Mouse (Mus musculus) testis, adult 2 months (tissue): Measurements from ENCODE around the gene Mast4. TPM values are rescaled to one million over a fixed set of nuclear protein-coding genes. Genes with fewer than 3 reads are reported as not detected.
A peak's percentile ranks its signal among the peaks of the same experiment; 100 is the strongest.

Source experiments
- H3K27ac ChIP-seq: fragments of 200-500 bp; 2 replicates; pipeline ENCODE4 v1.5.1; 2012; ENCODE audit warnings: low read depth, low read length; ENCODE audit not compliant: control insufficient read depth, insufficient read depth
- H3K27me3 ChIP-seq: fragments of 200-500 bp; 2 replicates; pipeline ENCODE4 v1.6.1; 2012; ENCODE audit warnings: mild to moderate bottlenecking, low read length, moderate library complexity; ENCODE audit not compliant: control insufficient read depth, insufficient read depth
- H3K36me3 ChIP-seq: fragments of 200-500 bp; 2 replicates; pipeline ENCODE4 v1.6.1; 2012; ENCODE audit warnings: mild to moderate bottlenecking, low read length; ENCODE audit not compliant: control insufficient read depth, insufficient read depth
- H3K4me1 ChIP-seq: fragments of 200-500 bp; 2 replicates; pipeline ENCODE4 v1.6.1; 2012; ENCODE audit warnings: low read length; ENCODE audit not compliant: control insufficient read depth, insufficient read depth
- H3K4me3 ChIP-seq: fragments of 200-500 bp; 2 replicates; pipeline ENCODE4 v1.5.1; 2012; ENCODE audit warnings: low read depth, mild to moderate bottlenecking, low read length, moderate library complexity, mixed read lengths; ENCODE audit not compliant: control insufficient read depth
- CTCF ChIP-seq: fragments of 200-500 bp; IDR thresholded peaks from 2 replicates; pipeline ENCODE4 v1.5.1; 2012; ENCODE audit warnings: low read depth, mild to moderate bottlenecking, inconsistent platforms, low read length, moderate library complexity; ENCODE audit not compliant: control insufficient read depth, insufficient read depth, insufficient replicate concordance
- POLR2A ChIP-seq: fragments of 200-500 bp; IDR thresholded peaks from 2 replicates; pipeline ENCODE4 v1.6.1; 2012; ENCODE audit warnings: low read depth, mild to moderate bottlenecking, inconsistent platforms, low read length, moderate library complexity; ENCODE audit not compliant: control insufficient read depth
- polyA plus RNA-seq: library from polyadenylated mRNA; depleted of rRNA; stranded (reverse); fragments of >200 nt; gene quantifications from 2 replicates; pipeline ENCODE4 v1.2.3, GENCODE M21; 2012

Mast4 gene
- polyA plus RNA-seq, 1 experiment = 5.3 TPM

GRCm38 (mm10) chr13:103220479-103221064 lies 113.7 kb downstream of the Mast4 start:
- no peaks in the 10 kb centered on the region for H3K4me1 ChIP-seq
- no peak overlapping the region for H3K4me3 ChIP-seq
- H3K36me3 ChIP-seq = no peaks in the 10 kb centered on the region
- no peak overlapping the region for H3K27ac ChIP-seq
- no peaks in the 10 kb centered on the region for H3K27me3 ChIP-seq
- TF ChIP-seq CTCF (no peak), POLR2A (0 out of 2 replicates have a peak, but pooled peaks have one; percentile 15)

GRCm38 (mm10) chr13:103219999-103220398 lies 114.3 kb downstream of the Mast4 start:
- TF ChIP-seq POLR2A (no peak), CTCF (no peak)
- no peaks in the 10 kb centered on the region for H3K36me3 ChIP-seq
- H3K27me3 ChIP-seq = no peaks in the 10 kb centered on the region
- H3K4me1 ChIP-seq = no peaks in the 10 kb centered on the region
- no peak overlapping the region for H3K4me3 ChIP-seq
- H3K27ac ChIP-seq = no peak overlapping the region

GRCm38 (mm10) chr13:103217486-103217885 lies 116.8 kb downstream of the Mast4 start:
- Histone ChIP-seq H3K36me3 (no peaks in the 10 kb centered on the region), H3K27me3 (no peaks in the 10 kb centered on the region), H3K27ac (no peak overlapping the region), H3K4me3 (no peak overlapping the region), H3K4me1 (no peaks in the 10 kb centered on the region)
- TF ChIP-seq CTCF (no peak), POLR2A (no peak)

- no peak overlapping the region for H3K27ac ChIP-seq
- H3K36me3 ChIP-seq = no peaks in the 10 kb centered on the region
- no peaks in the 10 kb centered on the region for H3K4me1 ChIP-seq
- H3K4me3 ChIP-seq = no peak overlapping the region
- TF ChIP-seq POLR2A (no peak), CTCF (no peak)
- no peaks in the 10 kb centered on the region for H3K27me3 ChIP-seq
These were observed 119.8 kb downstream of the Mast4 start for GRCm38 (mm10) chr13:103214506-103214905.

GRCm38 (mm10) chr13:103211953-103212352 lies 122.3 kb downstream of the Mast4 start:
- Histone ChIP-seq H3K27me3 (no peaks in the 10 kb centered on the region), H3K4me3 (no peak overlapping the region), H3K36me3 (no peaks in the 10 kb centered on the region), H3K27ac (no peak overlapping the region), H3K4me1 (no peaks in the 10 kb centered on the region)
- TF ChIP-seq POLR2A (no peak), CTCF (no peak)

GRCm38 (mm10) chr13:103211501-103211941 lies 122.8 kb downstream of the Mast4 start:
- H3K4me1 ChIP-seq = no peaks in the 10 kb centered on the region
- H3K36me3 ChIP-seq = no peaks in the 10 kb centered on the region
- H3K4me3 ChIP-seq = no peak overlapping the region
- TF ChIP-seq POLR2A = no peak
- TF ChIP-seq CTCF = no peak
- H3K27me3 ChIP-seq = no peaks in the 10 kb centered on the region
- H3K27ac ChIP-seq = no peak overlapping the region

GRCm38 (mm10) chr13:103210746-103211145 lies 123.6 kb downstream of the Mast4 start:
- no peaks in the 10 kb centered on the region for H3K4me1 ChIP-seq
- H3K4me3 ChIP-seq = no peak overlapping the region
- no peaks in the 10 kb centered on the region for H3K36me3 ChIP-seq
- 0 out of 2 replicates have a peak overlapping the region, but pooled peaks have one; percentile 33 for H3K27ac ChIP-seq
- TF ChIP-seq POLR2A (no peak), CTCF (no peak)
- H3K27me3 ChIP-seq = no peaks in the 10 kb centered on the region
